Mouse (Mus musculus) CH12.LX (cell line): Measurements from ENCODE around the gene Chaf1b. TPM values are rescaled to one million over a fixed set of nuclear protein-coding genes. Genes with fewer than 3 reads are reported as not detected.
A peak's percentile ranks its signal among the peaks of the same experiment; 100 is the strongest.

Source experiments
- DNase-seq: peaks from one replicate; pipeline ENCODE4 v3.0.0-alpha.2; 2013; ENCODE audit errors: extremely low read depth
- H3K27ac ChIP-seq: 2 replicates; pipeline ENCODE4 v1.5.1; 2012; ENCODE audit warnings: low read depth, mild to moderate bottlenecking, control low read depth, moderate library complexity; ENCODE audit not compliant: insufficient read depth
- H3K27me3 ChIP-seq: replicated peaks from 2 replicates; pipeline ENCODE3; 2012; ENCODE audit warnings: inconsistent platforms
- H3K36me3 ChIP-seq, 2 experiments: replicated peaks in 1 of 2; 2 replicates each; pipeline versions ENCODE3 to v1.6.1; 2012; ENCODE audit warnings: inconsistent platforms in 1 of 2, low read length in 1 of 2, mild to moderate bottlenecking in 1 of 2, mixed read lengths in 1 of 2, moderate library complexity in 1 of 2; ENCODE audit not compliant: control insufficient read depth in 1 of 2, insufficient read depth in 1 of 2
- H3K4me1 ChIP-seq, 2 experiments: 2 replicates each; pipeline ENCODE4 v1.6.1; 2012; ENCODE audit warnings: inconsistent platforms in 1 of 2, moderate library complexity in 1 of 2; ENCODE audit not compliant: insufficient read depth in 2 of 2, control insufficient read depth in 1 of 2
- H3K4me2 ChIP-seq: 2 replicates; pipeline ENCODE4 v1.6.1; 2012; ENCODE audit warnings: low read depth, mild to moderate bottlenecking, control low read depth; ENCODE audit not compliant: poor library complexity, insufficient read depth, severe bottlenecking
- H3K4me3 ChIP-seq, 3 experiments: fragments of 150-350 bp in 1 of 3; sonication (generic) in 1 of 3; replicated peaks in 1 of 3; 2 replicates each; pipeline versions ENCODE3 to v1.5.1; 2011 to 2012; ENCODE audit warnings: low read depth in 2 of 3, low read length in 2 of 3, mild to moderate bottlenecking in 2 of 3, moderate library complexity in 2 of 3, control low read depth in 1 of 3, improper control_type of control experiment in 1 of 3, inconsistent platforms in 1 of 3, mixed read lengths in 1 of 3; ENCODE audit not compliant: poor library complexity in 1 of 3
- H3K79me2 ChIP-seq: replicated peaks from 2 replicates; pipeline ENCODE4 v1.6.1; 2012; ENCODE audit warnings: mild to moderate bottlenecking, moderate library complexity; ENCODE audit not compliant: control insufficient read depth, poor library complexity, insufficient read depth, severe bottlenecking; ENCODE audit errors: extremely low read depth
- H3K9ac ChIP-seq: 2 replicates; pipeline ENCODE4 v1.6.1; 2012; ENCODE audit warnings: low read depth, mild to moderate bottlenecking, control low read depth, moderate library complexity; ENCODE audit not compliant: insufficient read depth
- H3K9me3 ChIP-seq: replicated peaks from 2 replicates; pipeline ENCODE3; 2012; ENCODE audit warnings: low read length, inconsistent platforms, mixed read lengths
- BHLHE40 ChIP-seq: IDR thresholded peaks from 2 replicates; pipeline ENCODE4 v1.6.1; 2011; ENCODE audit warnings: mild to moderate bottlenecking, low read depth, low read length, improper control_type of control experiment
- CHD1 ChIP-seq: IDR thresholded peaks from 2 replicates; pipeline ENCODE4 v1.6.1; 2012; ENCODE audit warnings: low read depth, low read length, improper control_type of control experiment, inconsistent platforms
- CHD2 ChIP-seq: IDR thresholded peaks from 2 replicates; pipeline ENCODE4 v1.6.1; 2011; ENCODE audit warnings: low read length, improper control_type of control experiment
- CTCF ChIP-seq, 2 experiments: IDR thresholded peaks in 1 of 2; conservative IDR thresholded peaks in 1 of 2; 2 replicates each; pipeline ENCODE4 v1.5.1; 2011 to 2012; ENCODE audit warnings: low read depth in 2 of 2, low read length in 2 of 2, improper control_type of control experiment in 1 of 2, inconsistent platforms in 1 of 2, mild to moderate bottlenecking in 1 of 2, moderate library complexity in 1 of 2
- E2F4 ChIP-seq: IDR thresholded peaks from 2 replicates; pipeline ENCODE4 v1.6.1; 2011; ENCODE audit warnings: low read depth, low read length, improper control_type of control experiment; ENCODE audit not compliant: insufficient replicate concordance
- ELF1 ChIP-seq: IDR thresholded peaks from 2 replicates; pipeline ENCODE4 v1.6.1; 2014; ENCODE audit warnings: low read depth, mild to moderate bottlenecking, inconsistent platforms, low read length, improper control_type of control experiment
- EP300 ChIP-seq: IDR thresholded peaks from 2 replicates; pipeline ENCODE4 v1.6.1; 2011; ENCODE audit warnings: low read length, improper control_type of control experiment
- ETS1 ChIP-seq: conservative IDR thresholded peaks from 2 replicates; pipeline ENCODE4 v1.6.1; 2012; ENCODE audit warnings: low read depth, mild to moderate bottlenecking, inconsistent platforms, low read length, improper control_type of control experiment, moderate library complexity
- GABPA ChIP-seq: IDR thresholded peaks from 2 replicates; pipeline ENCODE4 v1.6.1; 2012; ENCODE audit warnings: low read depth, low read length, improper control_type of control experiment, inconsistent platforms; ENCODE audit not compliant: insufficient replicate concordance
- HCFC1 ChIP-seq: IDR thresholded peaks from 2 replicates; pipeline ENCODE4 v1.6.1; 2012; ENCODE audit warnings: low read depth, mild to moderate bottlenecking, inconsistent platforms, low read length, improper control_type of control experiment
- IRF4 ChIP-seq: IDR thresholded peaks from 2 replicates; pipeline ENCODE4 v1.6.1; 2014; ENCODE audit warnings: low read depth, mild to moderate bottlenecking, inconsistent platforms, low read length, improper control_type of control experiment
- JUN ChIP-seq: IDR thresholded peaks from 2 replicates; pipeline ENCODE4 v1.6.1; 2011; ENCODE audit warnings: low read depth, mild to moderate bottlenecking, low read length, improper control_type of control experiment, moderate library complexity; ENCODE audit not compliant: insufficient read depth
- JUND ChIP-seq: conservative IDR thresholded peaks from 2 replicates; pipeline ENCODE4 v1.6.1; 2011; ENCODE audit warnings: low read depth, low read length, improper control_type of control experiment
- KAT2A ChIP-seq: IDR thresholded peaks from 2 replicates; pipeline ENCODE4 v1.6.1; 2012; ENCODE audit warnings: low read length, improper control_type of control experiment, inconsistent platforms; ENCODE audit not compliant: insufficient replicate concordance
- MAFK ChIP-seq: IDR thresholded peaks from 2 replicates; pipeline ENCODE4 v1.6.1; 2011; ENCODE audit warnings: low read length, improper control_type of control experiment; ENCODE audit not compliant: insufficient replicate concordance
- MAX ChIP-seq: IDR thresholded peaks from 2 replicates; pipeline ENCODE4 v1.6.1; 2011; ENCODE audit warnings: low read length, improper control_type of control experiment
- MEF2A ChIP-seq: IDR thresholded peaks from 2 replicates; pipeline ENCODE4 v1.6.1; 2014; ENCODE audit warnings: low read depth, mild to moderate bottlenecking, inconsistent platforms, low read length, improper control_type of control experiment, borderline replicate concordance
- MXI1 ChIP-seq: IDR thresholded peaks from 2 replicates; pipeline ENCODE4 v1.6.1; 2011; ENCODE audit warnings: mild to moderate bottlenecking, low read depth, low read length, improper control_type of control experiment
- MYC ChIP-seq: IDR thresholded peaks from 2 replicates; pipeline ENCODE4 v1.6.1; 2011; ENCODE audit warnings: low read depth, mild to moderate bottlenecking, improper control_type of control experiment, low read length
- NELFE ChIP-seq: IDR thresholded peaks from 2 replicates; pipeline ENCODE4 v1.6.1; 2011; ENCODE audit warnings: low read depth, low read length, improper control_type of control experiment
- NRF1 ChIP-seq: IDR thresholded peaks from 2 replicates; pipeline ENCODE4 v1.6.1; 2014; ENCODE audit warnings: low read depth, mild to moderate bottlenecking, inconsistent platforms, low read length, improper control_type of control experiment, moderate library complexity
- PAX5 ChIP-seq: IDR thresholded peaks from 2 replicates; pipeline ENCODE4 v1.6.1; 2012; ENCODE audit warnings: low read length, inconsistent platforms, mixed read lengths
- POLR2A ChIP-seq: IDR thresholded peaks from 2 replicates; pipeline ENCODE4 v1.6.1; 2011; ENCODE audit warnings: low read depth, mild to moderate bottlenecking, improper control_type of control experiment, low read length
- POLR2AphosphoS2 ChIP-seq: IDR thresholded peaks from 2 replicates; pipeline ENCODE4 v1.6.1; 2011; ENCODE audit warnings: low read depth, low read length, improper control_type of control experiment
- RAD21 ChIP-seq: IDR thresholded peaks from 2 replicates; pipeline ENCODE4 v1.6.1; 2011; ENCODE audit warnings: low read depth, mild to moderate bottlenecking, low read length, improper control_type of control experiment, moderate library complexity
- RCOR1 ChIP-seq: conservative IDR thresholded peaks from 2 replicates; pipeline ENCODE4 v1.6.1; 2012; ENCODE audit warnings: low read depth, mild to moderate bottlenecking, inconsistent platforms, low read length, improper control_type of control experiment
- SIN3A ChIP-seq: IDR thresholded peaks from 2 replicates; pipeline ENCODE4 v1.6.1; 2012; ENCODE audit warnings: low read length, improper control_type of control experiment, inconsistent platforms
- SMC3 ChIP-seq: IDR thresholded peaks from 2 replicates; pipeline ENCODE4 v1.6.1; 2011; ENCODE audit warnings: low read depth, low read length, improper control_type of control experiment
- TBP ChIP-seq: conservative IDR thresholded peaks from 2 replicates; pipeline ENCODE4 v1.6.1; 2011; ENCODE audit warnings: low read depth, low read length, improper control_type of control experiment
- TCF12 ChIP-seq: IDR thresholded peaks from 2 replicates; pipeline ENCODE4 v1.6.1; 2014; ENCODE audit warnings: low read depth, mild to moderate bottlenecking, inconsistent platforms, low read length, improper control_type of control experiment
- UBTF ChIP-seq: IDR thresholded peaks from 2 replicates; pipeline ENCODE4 v1.6.1; 2012; ENCODE audit warnings: low read depth, mild to moderate bottlenecking, inconsistent platforms, low read length, improper control_type of control experiment, moderate library complexity
- USF1 ChIP-seq: IDR thresholded peaks from 2 replicates; pipeline ENCODE4 v1.6.1; 2014; ENCODE audit warnings: low read depth, mild to moderate bottlenecking, inconsistent platforms, low read length, improper control_type of control experiment
- USF2 ChIP-seq: conservative IDR thresholded peaks from 2 replicates; pipeline ENCODE4 v1.6.1; 2011; ENCODE audit warnings: low read depth, low read length, improper control_type of control experiment
- ZC3H11A ChIP-seq: IDR thresholded peaks from 2 replicates; pipeline ENCODE4 v1.6.1; 2012; ENCODE audit warnings: low read depth, mild to moderate bottlenecking, inconsistent platforms, low read length, improper control_type of control experiment
- ZKSCAN1 ChIP-seq: IDR thresholded peaks from 2 replicates; pipeline ENCODE4 v1.6.1; 2012; ENCODE audit warnings: low read depth, inconsistent platforms, low read length, improper control_type of control experiment, borderline replicate concordance
- ZMIZ1 ChIP-seq: IDR thresholded peaks from 2 replicates; pipeline ENCODE4 v1.6.1; 2012; ENCODE audit warnings: low read depth, mild to moderate bottlenecking, inconsistent platforms, low read length, improper control_type of control experiment
- ZNF384 ChIP-seq: IDR thresholded peaks from 2 replicates; pipeline ENCODE4 v1.6.1; 2012; ENCODE audit warnings: low read depth, low read length, improper control_type of control experiment, inconsistent platforms
- dilution Hi-C: fragments of 300-500 bp; cut with MboI; formaldehyde crosslinking; loops from 2 replicates; pipeline ENCODE4 v1.14.3; 2020; ENCODE audit warnings: low sequenced_read_pairs; ENCODE audit not compliant: extremely low pct_unique_long_range_greater_than_20kb, extremely low pct_ligation_motif_present
- in situ Hi-C: fragments of 300-500 bp; cut with MboI; formaldehyde crosslinking; loops from 3 replicates; pipeline ENCODE4 v1.14.3; 2019; ENCODE audit warnings: low sequenced_read_pairs, low pct_ligation_motif_present, low pct_unique_long_range_greater_than_20kb, mixed read lengths
- polyA plus RNA-seq: library from polyadenylated mRNA; unstranded; fragments of >175 nt; gene quantifications from 2 replicates; pipeline ENCODE4 v1.2.1, GENCODE M21; 2012; ENCODE audit warnings: low read depth; ENCODE audit not compliant: insufficient read length
- total RNA-seq, 2 experiments: library from RNA; depleted of rRNA; stranded (reverse); fragments of 300-350 nt in 1 of 2; fragments of >200 nt in 1 of 2; gene quantifications; 2 replicates each; pipeline ENCODE4 v1.2.3; 2012 to 2014

The Chaf1b gene
- total and polyA plus RNA-seq, 3 experiments: 46.7 to 82.0 (median 76.2) TPM

DNA sequence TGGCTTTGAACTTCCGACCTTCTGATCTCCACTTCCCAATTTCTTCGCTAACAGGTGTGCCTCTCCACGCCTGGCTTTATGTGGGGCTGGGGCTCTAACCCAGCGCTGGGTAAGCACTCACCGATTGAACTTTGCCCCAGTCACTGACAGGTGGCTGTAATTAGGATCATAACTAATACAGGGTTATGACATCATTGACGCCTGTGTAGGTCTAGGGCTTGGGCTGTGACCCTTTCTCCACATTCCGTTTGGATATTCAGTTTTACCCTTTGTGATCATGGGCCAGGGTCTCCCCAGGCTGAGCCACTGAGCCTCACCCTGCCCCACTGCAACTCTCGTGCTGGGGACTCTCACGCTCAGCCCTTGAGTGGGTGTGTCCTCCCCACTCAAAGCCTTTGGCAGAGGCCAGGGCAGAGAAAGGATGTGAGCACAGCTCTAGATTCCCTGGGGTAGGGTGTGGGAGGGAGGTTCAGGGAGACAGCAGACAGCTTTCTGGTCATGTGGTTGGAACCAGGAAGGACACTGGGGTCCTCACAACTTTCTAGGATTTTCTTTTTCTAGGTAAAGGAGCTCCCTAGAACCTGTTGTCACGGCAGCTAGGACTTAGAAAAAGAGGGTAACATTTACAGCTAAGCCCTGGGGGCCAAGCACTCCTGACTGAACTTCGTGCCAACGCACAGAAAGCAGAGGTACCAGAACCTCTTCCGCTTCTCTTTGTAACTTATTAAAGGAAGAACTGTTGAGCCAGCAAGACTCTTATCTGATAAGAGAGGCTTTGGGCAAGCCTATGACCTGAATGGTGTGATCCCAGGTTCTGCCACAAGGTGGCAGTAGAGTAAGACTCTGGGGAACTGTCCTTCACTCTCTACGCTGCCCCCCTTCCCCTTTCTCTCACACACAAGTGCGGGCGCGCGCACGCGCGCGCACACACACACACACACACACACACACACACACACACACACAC lies 34.3 kb downstream of the Chaf1b start:
- peak; percentile 98 for DNase-seq
- in situ Hi-C loops: no loop called here
- H3K79me2 ChIP-seq: no peaks in the 10 kb centered on the region
- dilution Hi-C loops: no loop called here
- H3K9ac ChIP-seq: no peak overlapping the region
- H3K9me3 ChIP-seq: no peaks in the 10 kb centered on the region
- no peak overlapping the region for H3K4me3 ChIP-seq
- H3K27me3 ChIP-seq: no peaks in the 10 kb centered on the region
- H3K36me3 ChIP-seq: no peaks in the 10 kb centered on the region
- peaks cover 35 to 73% of the 10 kb centered on the region in 2 experiments for H3K4me1 ChIP-seq
- no peak overlapping the region for H3K4me2 ChIP-seq
- H3K27ac ChIP-seq: peak overlapping the region; percentile 7; the same call in 1 of the 2 replicates
- no peak for TF ChIP-seq POLR2AphosphoS2
- peak; percentile 98 for TF ChIP-seq SMC3
- TF ChIP-seq TCF12: peak; percentile 73; the same call in 1 of the 2 replicates
- peak; percentile 79; the same call in 1 of the 2 replicates for TF ChIP-seq MEF2A
- no peak for TF ChIP-seq POLR2A
- TF ChIP-seq TBP: no peak
- TF ChIP-seq IRF4: peak; percentile 84
- no peak for TF ChIP-seq ZMIZ1
- TF ChIP-seq CHD1: no peak
- TF ChIP-seq JUND: peak; percentile 67
- peak; percentile 63; the same call in 1 of the 2 replicates for TF ChIP-seq NELFE
- TF ChIP-seq ZNF384: peak; percentile 49; the same call in 1 of the 2 replicates
- peak; percentile 61 for TF ChIP-seq HCFC1
- TF ChIP-seq ETS1: peak; percentile 47
- TF ChIP-seq MYC: peak; percentile 93
- TF ChIP-seq ELF1: peak; percentile 70; the same call in 1 of the 2 replicates
- TF ChIP-seq MXI1: no peak; the same call in 1 of the 2 replicates
- 0 out of 2 replicates have a peak, but pooled peaks have one; percentile 5 for TF ChIP-seq USF1
- TF ChIP-seq JUN: peak; percentile 49; the same call in 1 of the 2 replicates
- no peak for TF ChIP-seq CHD2
- no peak for TF ChIP-seq PAX5
- peak; percentile 73 for TF ChIP-seq BHLHE40
- TF ChIP-seq ZKSCAN1: no peak
- TF ChIP-seq RCOR1: 0 out of 2 replicates have a peak, but pooled peaks have one; percentile 15
- TF ChIP-seq E2F4: peak; percentile 59; the same call in 1 of the 2 replicates
- TF ChIP-seq GABPA: no peak
- TF ChIP-seq MAFK: peak; percentile 79
- peak; percentile 88 for TF ChIP-seq MAX
- peak; percentile 66; the same call in 1 of the 2 replicates for TF ChIP-seq SIN3A
- TF ChIP-seq ZC3H11A: peak; percentile 86
- TF ChIP-seq RAD21: peak; percentile 92
- TF ChIP-seq KAT2A: 0 out of 2 replicates have a peak, but pooled peaks have one; percentile 38
- TF ChIP-seq USF2: no peak
- TF ChIP-seq EP300: peak; percentile 75
- peak; percentile 82 for TF ChIP-seq NRF1
- TF ChIP-seq UBTF: no peak
- TF ChIP-seq CTCF (conservative IDR thresholded peaks at IDR 0.05 in 1 of 2, IDR thresholded peaks at IDR 0.05 in 1 of 2; ENCODE audit: low read depth in 2 of 2, low read length in 2 of 2): peak; percentile 93 to 98
